Mouse (Mus musculus) CD4-positive, CD25-positive, alpha-beta regulatory T cell, adult 2 months (primary cell): Measurements from ENCODE around the gene Pcnt.

Experiments used
- DNase-seq: peaks from one replicate; pipeline ENCODE4 v3.0.0-alpha.2; 2012; ENCODE audit warnings: low read depth, low spot score

Gene Pcnt

GRCm38 (mm10) chr10:76442178-76443088 is at the start of gene Pcnt:
Gene Pcnt (minus strand): TSS chr10:76442786.
- DNase-seq: peak; percentile 98

GRCm38 (mm10) chr10:76489205-76489604 is 46.6 kb upstream of the Pcnt start:
- DNase-seq: no peak

- no peak for DNase-seq
Measured at GRCm38 (mm10) chr10:76488265-76488664, 45.7 kb upstream of the Pcnt start.

DNA sequence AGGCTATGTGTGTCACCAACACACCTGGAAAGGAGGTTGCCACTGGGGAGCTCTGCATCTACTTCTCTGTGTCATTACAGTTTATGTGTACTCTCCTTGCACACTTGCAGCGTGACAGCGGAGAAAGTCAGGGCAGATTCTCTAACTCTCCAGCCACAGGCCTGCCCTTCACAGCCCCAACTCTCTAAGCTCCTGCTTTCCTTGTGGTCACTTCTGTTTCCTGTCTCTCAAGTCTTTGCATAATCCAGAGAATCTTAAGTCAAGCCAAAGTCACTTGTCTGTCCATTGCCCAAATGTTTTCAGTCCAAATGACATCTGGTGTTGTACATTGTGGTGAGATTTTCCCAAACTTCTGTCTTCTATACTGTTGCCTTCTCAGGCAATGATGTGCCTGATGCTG is 43.7 kb upstream of the Pcnt start:
- DNase-seq: no peak

DNA sequence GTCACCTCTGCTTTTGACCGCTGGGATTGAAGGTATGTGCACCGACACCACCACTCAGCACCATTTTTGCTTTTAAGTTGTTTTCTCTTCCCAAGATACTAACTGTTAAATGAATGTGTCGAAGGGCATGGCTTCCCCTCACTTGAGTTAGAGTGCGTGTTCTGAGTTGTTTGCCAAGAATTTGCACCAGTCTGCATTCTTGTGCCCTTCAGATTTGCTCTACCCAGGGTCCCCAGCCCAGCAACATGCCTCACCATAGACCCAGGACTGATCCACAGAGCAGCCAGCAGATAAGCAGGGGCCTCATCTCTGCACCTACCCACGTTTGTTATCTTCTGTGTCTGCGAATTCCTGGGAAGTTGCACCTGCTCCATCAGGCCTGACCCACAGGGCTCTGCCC is 38.9 kb upstream of the Pcnt start:
- no peak for DNase-seq

- DNase-seq: no peak
Measured at GRCm38 (mm10) chr10:76480851-76481250, 38.3 kb upstream of the Pcnt start.

GRCm38 (mm10) chr10:76473759-76474158 is 31.2 kb upstream of the Pcnt start:
- DNase-seq: no peak

- peak; percentile 90 for DNase-seq
Measured at GRCm38 (mm10) chr10:76468203-76469162, 25.9 kb upstream of the Pcnt start, which contains the start of the genes Mcm3ap and Ybey. Gene Mcm3ap (plus strand): TSS chr10:76468927. Gene Ybey (minus strand): TSS chr10:76469114.

GRCm38 (mm10) chr10:76462721-76463120 is 20.1 kb upstream of the Pcnt start:
- no peak for DNase-seq

- no peak for DNase-seq
Measured at GRCm38 (mm10) chr10:76462312-76462711, 19.7 kb upstream of the Pcnt start.

DNA sequence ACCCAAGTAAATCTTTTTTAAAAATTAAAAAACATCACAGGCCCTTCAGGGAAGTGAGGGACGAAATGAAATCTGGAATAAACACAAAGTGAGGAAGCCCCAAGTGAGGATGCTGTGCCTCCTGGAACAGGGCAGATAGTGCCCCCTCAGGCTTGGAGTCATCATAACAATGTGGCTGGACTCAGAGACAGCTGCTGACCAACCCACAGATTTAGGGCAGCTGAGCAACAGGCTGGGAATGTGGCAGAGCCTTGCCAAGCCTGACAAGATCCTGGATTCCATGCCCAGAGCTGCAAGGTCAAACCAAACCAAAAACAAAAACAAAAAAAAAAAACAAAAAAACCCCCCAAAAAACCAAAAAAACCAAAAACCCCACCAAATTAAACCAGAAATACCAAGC is 18.7 kb upstream of the Pcnt start:
- DNase-seq: no peak

DNA sequence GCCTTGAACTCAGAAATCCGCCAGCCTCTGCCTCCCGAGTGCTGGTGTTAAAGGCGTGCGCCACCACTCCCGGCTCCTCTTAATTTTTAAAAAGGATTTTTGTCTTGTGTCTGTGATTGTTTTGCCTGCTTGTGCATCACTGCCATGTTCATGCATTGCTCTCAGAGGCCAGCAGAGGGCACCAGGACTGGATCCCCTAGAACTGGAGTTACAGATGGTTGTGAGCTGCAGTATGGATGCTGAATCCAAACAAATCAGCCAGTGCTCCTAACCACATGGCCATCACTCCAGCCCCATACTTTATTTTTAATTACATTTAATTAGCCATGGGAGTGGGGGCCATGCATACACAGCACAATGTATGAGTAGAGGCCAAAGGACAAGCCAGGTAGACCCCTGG is 12.7 kb upstream of the Pcnt start:
- DNase-seq: peak; percentile 69

DNA sequence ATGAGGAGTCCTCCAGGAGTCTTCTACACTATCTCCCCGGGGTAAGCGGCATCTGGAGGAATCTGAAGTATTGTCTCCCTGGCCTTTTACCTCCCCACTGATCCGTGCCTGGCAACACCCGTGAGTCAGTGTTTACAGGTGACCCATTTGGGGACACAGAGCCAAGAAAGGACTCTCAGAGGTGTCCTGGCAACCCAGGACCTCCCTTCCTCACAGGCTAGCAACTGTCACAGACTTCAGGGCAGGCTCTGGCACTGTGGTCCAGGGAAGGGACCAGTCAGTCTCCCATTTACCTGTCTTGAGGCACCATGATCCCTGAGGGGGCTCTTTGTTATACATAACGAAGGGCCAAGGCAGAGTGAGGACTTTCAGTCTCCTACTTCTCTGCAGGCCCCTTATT is 6.3 kb upstream of the Pcnt start, which contains the start of gene 2610028H24Rik:
Gene 2610028H24Rik (plus strand): TSS at position 231 of the 400 bp plus-strand sequence.
- no peak for DNase-seq

DNA sequence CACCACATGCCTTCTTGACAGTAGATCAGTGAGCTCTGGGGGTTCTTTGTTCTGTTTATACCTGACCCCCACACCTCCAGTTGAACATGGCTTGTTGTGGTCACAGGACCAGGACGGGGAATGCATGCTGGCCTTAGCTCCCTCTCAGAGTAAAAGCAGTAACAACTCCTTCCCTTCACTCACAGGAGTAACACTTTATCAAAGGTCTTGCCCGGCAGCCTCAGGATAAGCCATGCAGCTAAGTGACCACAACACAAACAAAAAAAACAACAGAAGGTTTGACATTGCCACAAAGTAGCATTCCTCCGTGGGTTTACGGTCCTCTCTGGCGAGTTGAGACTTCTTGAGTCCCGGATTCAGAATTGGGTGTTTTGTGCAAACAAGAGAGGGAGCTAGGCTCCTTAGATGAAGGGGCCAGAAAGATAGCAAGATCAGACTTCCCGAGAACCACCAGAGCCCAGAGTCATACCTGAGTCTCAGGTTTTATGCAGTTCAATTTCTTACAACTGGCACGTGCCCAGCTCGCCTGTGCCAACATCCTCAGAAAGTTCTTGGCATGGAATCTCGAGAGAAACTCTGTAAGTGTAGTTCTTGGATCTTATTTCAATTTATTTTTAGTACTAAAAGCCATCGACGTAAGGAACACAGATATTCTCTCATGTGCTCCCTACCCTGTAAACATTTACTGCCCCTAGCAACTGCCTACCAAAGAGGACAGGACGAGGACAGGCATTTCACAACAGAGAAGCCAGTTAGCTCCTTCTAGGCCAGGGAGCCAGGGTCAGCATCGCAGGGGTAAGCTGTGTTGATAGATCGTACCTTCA is 5.0 kb upstream of the Pcnt start:
- no peak for DNase-seq

DNA sequence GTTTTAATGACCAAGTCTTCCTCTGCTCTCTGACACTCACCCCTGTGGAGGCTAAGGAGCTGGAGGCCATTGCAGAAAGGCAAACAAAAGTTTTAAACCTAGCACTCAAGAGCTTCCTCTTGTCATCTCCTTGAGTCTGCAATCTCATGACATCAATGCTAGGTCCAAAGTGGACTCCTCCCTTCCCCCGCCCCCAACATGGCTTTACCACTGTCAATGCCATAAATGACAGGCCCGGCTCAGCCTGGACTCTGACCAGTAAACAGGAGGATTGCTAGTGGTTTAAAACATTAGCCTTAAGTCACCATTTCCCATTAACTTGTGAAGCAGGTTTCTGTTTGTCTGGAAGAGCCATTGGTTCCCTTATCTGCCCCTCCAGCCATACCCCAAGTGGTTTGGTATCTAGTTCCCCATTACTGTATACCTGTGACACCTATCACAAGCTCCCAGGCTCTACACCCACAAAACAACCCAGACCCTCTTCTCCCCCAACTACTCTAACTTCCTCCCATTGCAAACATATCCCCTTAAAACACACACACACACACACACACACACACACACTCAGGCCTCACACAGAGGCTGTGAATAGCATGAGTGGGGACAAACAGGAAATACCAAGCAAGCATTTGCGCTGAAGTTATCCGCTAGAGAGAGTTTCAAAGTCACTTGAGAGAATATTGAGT is 3.6 kb upstream of the Pcnt start:
- no peak for DNase-seq

- DNase-seq: peak; percentile 11
Measured at GRCm38 (mm10) chr10:76440281-76440680, 2.3 kb downstream of the Pcnt start, which contains the start of gene AC141477.1. Gene AC141477.1 (minus strand): TSS chr10:76440444.

DNA sequence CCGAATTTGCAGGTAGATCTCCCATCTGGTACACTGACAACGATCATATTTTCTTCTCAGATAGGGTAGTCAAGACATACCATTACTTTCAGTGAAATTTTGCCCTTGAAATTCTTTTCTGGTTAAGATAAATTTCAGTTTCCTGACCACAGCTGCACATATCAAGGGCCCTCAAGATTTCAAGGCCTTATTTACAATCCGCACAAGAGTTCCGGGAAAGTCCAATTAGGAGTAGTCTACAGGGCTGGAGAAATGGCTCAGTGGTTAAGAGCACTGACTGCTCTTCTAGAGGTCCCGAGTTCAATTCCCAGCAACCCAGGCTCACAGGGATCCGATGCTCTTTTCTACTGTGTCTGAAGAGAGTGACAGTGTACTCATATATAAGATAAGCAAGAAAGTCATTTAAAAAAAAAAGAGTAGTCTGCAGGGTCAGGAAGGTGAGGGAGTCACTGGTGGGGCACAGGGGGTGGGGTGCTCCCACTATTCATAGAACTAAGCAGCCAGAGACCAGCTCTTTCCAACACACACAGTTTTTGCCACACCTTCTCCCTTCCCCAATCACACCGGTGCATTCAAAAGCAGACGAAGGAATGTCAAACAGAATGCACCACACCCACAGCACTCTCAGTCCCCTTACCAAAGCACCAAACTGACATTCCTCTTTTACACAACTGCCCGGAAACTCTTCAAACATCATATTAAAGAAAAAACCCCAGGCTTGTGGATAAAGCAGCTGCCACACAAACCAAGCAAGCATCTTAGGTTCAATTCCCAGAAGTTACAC is 3.3 kb downstream of the Pcnt start:
- no peak for DNase-seq

DNA sequence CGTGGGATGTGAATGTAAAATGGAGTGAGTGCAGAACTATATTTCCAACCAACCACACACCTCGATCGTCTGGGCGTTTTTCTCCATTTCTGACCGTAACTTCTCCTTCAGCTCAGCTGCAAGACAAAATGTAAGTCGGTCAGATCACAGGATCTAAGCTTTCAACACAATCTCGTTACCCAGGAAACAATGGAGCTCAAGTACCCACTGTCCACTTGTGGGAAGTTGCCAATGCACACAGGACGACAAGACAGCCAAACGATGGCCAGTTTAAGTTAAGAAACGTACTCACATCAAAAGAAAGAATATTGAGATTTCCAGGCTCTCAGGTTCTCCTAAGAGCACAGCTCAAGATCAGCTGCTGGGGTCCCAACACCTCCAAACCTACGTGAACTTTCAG is 8.7 kb downstream of the Pcnt start:
- DNase-seq: no peak

DNA sequence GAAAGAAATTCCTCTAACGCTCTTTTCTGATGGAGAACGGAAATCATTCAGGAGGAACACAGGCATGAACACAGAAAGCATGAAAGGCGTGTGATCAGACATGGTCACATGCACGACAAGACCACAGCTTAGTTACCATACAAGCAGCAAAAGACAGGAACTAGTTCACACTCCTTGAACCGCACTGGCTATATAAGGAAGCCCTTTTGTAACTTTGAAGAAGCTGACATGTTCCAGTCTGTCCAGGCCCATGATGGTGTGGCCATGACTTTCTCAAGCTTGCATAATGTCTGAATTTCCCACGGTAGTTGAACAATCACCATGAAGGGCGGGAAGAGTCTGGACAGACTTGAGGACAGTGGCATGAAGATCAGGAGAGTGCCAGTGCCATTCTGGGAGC is 16.9 kb downstream of the Pcnt start:
- DNase-seq: no peak

DNA sequence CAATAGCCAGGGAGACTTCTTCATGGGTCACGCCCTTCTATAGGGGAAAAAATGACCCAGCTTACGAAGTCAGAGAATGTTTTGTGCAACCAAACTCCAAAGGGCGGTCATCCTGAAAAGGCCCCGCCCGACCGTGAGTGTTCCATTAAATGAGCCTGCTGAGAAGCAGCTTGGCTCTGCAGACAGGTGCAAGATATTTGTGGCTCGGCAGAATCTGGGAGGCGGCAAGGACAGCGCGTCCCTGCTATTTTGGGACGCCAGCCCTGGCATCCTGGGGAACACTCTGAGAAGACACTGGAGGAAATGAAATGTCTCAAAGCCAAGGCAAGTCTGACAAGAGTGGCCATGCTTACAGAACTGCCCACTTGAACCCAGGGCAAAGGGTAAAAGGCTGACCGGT is 25.8 kb downstream of the Pcnt start:
- no peak for DNase-seq
